Mouse (Mus musculus): ENCODE measurements around the gene Oard1.

Oard1 gene

GRCm38 (mm10) chr17:48408526-48409291 lies 1.1 kb upstream of the Oard1 start:
- peak; percentile 71 for DNase-seq (ENCODE audit: low spot score)

- DNase-seq (ENCODE audit: low spot score): peak; percentile 44
These were observed 528 bp downstream of the Oard1 start for GRCm38 (mm10) chr17:48410299-48410785.

GRCm38 (mm10) chr17:48411241-48411640 lies 1.4 kb downstream of the Oard1 start:
- DNase-seq (ENCODE audit: low spot score): no peak

- no peak for DNase-seq (ENCODE audit: low spot score)
These were observed 6.2 kb downstream of the Oard1 start for GRCm38 (mm10) chr17:48416011-48416410.

GRCm38 (mm10) chr17:48416425-48417195 lies 6.8 kb downstream of the Oard1 start:
- peak; percentile 54 for DNase-seq (ENCODE audit: low spot score)

GRCm38 (mm10) chr17:48417521-48417920 lies 7.7 kb downstream of the Oard1 start:
- DNase-seq (ENCODE audit: low spot score): no peak

GRCm38 (mm10) chr17:48418174-48418573 lies 8.4 kb downstream of the Oard1 start:
- DNase-seq (ENCODE audit: low spot score): no peak

- no peak for DNase-seq (ENCODE audit: low spot score)
These were observed 9.0 kb downstream of the Oard1 start for GRCm38 (mm10) chr17:48418781-48419180.

- DNase-seq (ENCODE audit: low spot score): no peak
These were observed 9.8 kb downstream of the Oard1 start for GRCm38 (mm10) chr17:48419571-48419970.

- DNase-seq (ENCODE audit: low spot score): no peak
These were observed 14.4 kb downstream of the Oard1 start for GRCm38 (mm10) chr17:48424237-48424636.

GRCm38 (mm10) chr17:48425823-48426612 lies 16.2 kb downstream of the Oard1 start:
- no peak for DNase-seq (ENCODE audit: low spot score)

GRCm38 (mm10) chr17:48426991-48427750 lies 17.4 kb downstream of the Oard1 start:
- no peak for DNase-seq (ENCODE audit: low spot score)

GRCm38 (mm10) chr17:48427852-48428530 lies 18.2 kb downstream of the Oard1 start:
- DNase-seq (ENCODE audit: low spot score): no peak

GRCm38 (mm10) chr17:48430394-48430793 lies 20.6 kb downstream of the Oard1 start:
- DNase-seq (ENCODE audit: low spot score): no peak

GRCm38 (mm10) chr17:48431054-48431453 lies 21.2 kb downstream of the Oard1 start:
- DNase-seq (ENCODE audit: low spot score): no peak

- no peak for DNase-seq (ENCODE audit: low spot score)
These were observed 22.6 kb downstream of the Oard1 start, which contains the start of gene Apobec2 for GRCm38 (mm10) chr17:48432158-48432980. Gene Apobec2 (minus strand): TSS chr17:48432930.

GRCm38 (mm10) chr17:48433006-48433655 lies 23.3 kb downstream of the Oard1 start:
- DNase-seq (ENCODE audit: low spot score): no peak

GRCm38 (mm10) chr17:48433689-48434330 lies 24.0 kb downstream of the Oard1 start:
- DNase-seq (ENCODE audit: low spot score): no peak

- no peak for DNase-seq (ENCODE audit: low spot score)
These were observed 24.7 kb downstream of the Oard1 start for GRCm38 (mm10) chr17:48434479-48434878.

Measured in embryo, embryonic 10 days (tissue).